Mouse (Mus musculus) layer of hippocampus, adult 2 months (tissue): ENCODE data around the gene Scamp3. TPM values are rescaled to one million over a fixed set of nuclear protein-coding genes. Genes with fewer than 3 reads are reported as not detected.

Experiments
- DNase-seq, 2 experiments: peaks; one replicate each; pipeline ENCODE4 v3.0.0; 2022; ENCODE audit warnings: low spot score in 2 of 2
- H3K27ac ChIP-seq: fragments of 200-600 bp; 2 replicates; pipeline ENCODE4 v1.8.1; 2022
- H3K4me3 ChIP-seq: fragments of 200-600 bp; 2 replicates; pipeline ENCODE4 v1.8.1; 2022; ENCODE audit warnings: mild to moderate bottlenecking
- CTCF ChIP-seq: fragments of 200-600 bp; conservative IDR thresholded peaks from 2 replicates; pipeline ENCODE4 v1.8.1; 2022; ENCODE audit warnings: antibody characterized with exemption, mild to moderate bottlenecking, moderate library complexity
- total RNA-seq, 2 experiments: library from RNA; stranded (reverse); gene quantifications; 2 replicates each; pipeline ENCODE4 v1.2.3; 2021

Scamp3 gene
- total RNA-seq, 2 experiments from 2014 or later: 67.1 to 69.0 TPM

- no peak for TF ChIP-seq CTCF
- Histone ChIP-seq H3K27ac (no peak overlapping the region), H3K4me3 (no peak overlapping the region)
- DNase-seq: no peak
These were observed 13.2 kb downstream of the Scamp3 start for GRCm38 (mm10) chr3:89190436-89190835.

- DNase-seq: no peak
- Histone ChIP-seq H3K27ac (no peak overlapping the region), H3K4me3 (no peak overlapping the region)
- no peak for TF ChIP-seq CTCF
These were observed 16.1 kb downstream of the Scamp3 start for GRCm38 (mm10) chr3:89193351-89193750.

GRCm38 (mm10) chr3:89193853-89194252, 16.6 kb downstream of the Scamp3 start:
- no peak overlapping the region for H3K27ac ChIP-seq
- TF ChIP-seq CTCF: peak; percentile 64
- no peak overlapping the region for H3K4me3 ChIP-seq
- DNase-seq: no peak

GRCm38 (mm10) chr3:89195979-89196877, 19.0 kb downstream of the Scamp3 start:
- H3K27ac ChIP-seq: peak overlapping the region; percentile 87
- TF ChIP-seq CTCF: peak; percentile 70
- H3K4me3 ChIP-seq: peak overlapping the region; percentile 58
- DNase-seq: peak; percentile 82 to 87

- TF ChIP-seq CTCF: no peak
- no peak overlapping the region for H3K27ac ChIP-seq
- H3K4me3 ChIP-seq: no peak overlapping the region
- no peak for DNase-seq
These were observed 22.6 kb downstream of the Scamp3 start for GRCm38 (mm10) chr3:89199839-89200238.

- no peak for TF ChIP-seq CTCF
- peak within 1 kb of the TSS; percentile 89 for H3K27ac ChIP-seq
- peak; percentile 84 to 85 for DNase-seq
These were observed 25.2 kb downstream of the Scamp3 start, which contains the start of gene Gba for GRCm38 (mm10) chr3:89202253-89203141. Gene Gba, plus strand, starts transcription at chr3:89202928.

GRCm38 (mm10) chr3:89203142-89203514, 25.9 kb downstream of the Scamp3 start:
- DNase-seq: no peak
- Histone ChIP-seq H3K27ac (peak overlapping the region; percentile 89), H3K4me3 (peak overlapping the region; percentile 84)
- no peak for TF ChIP-seq CTCF

More at GRCm38 (mm10) chr3:89202253-89203141, 25.2 kb downstream of the Scamp3 start, which contains the start of gene Gba:
- peak within 1 kb of the TSS; percentile 84 for H3K4me3 ChIP-seq

- TF ChIP-seq CTCF: no peak
These were observed 28.8 kb downstream of the Scamp3 start for GRCm38 (mm10) chr3:89206079-89206478.

GRCm38 (mm10) chr3:89206695-89207094, 29.4 kb downstream of the Scamp3 start:
- DNase-seq: no peak
- no peak for TF ChIP-seq CTCF
- Histone ChIP-seq H3K4me3 (no peak overlapping the region), H3K27ac (no peak overlapping the region)

More at GRCm38 (mm10) chr3:89206079-89206478, 28.8 kb downstream of the Scamp3 start:
- H3K4me3 ChIP-seq: no peak overlapping the region
- DNase-seq: no peak
- H3K27ac ChIP-seq: no peak overlapping the region

GRCm38 (mm10) chr3:89208075-89208657, 30.9 kb downstream of the Scamp3 start:
- TF ChIP-seq CTCF: no peak
- Histone ChIP-seq H3K4me3 (no peak overlapping the region), H3K27ac (no peak overlapping the region)
- DNase-seq: no peak

GRCm38 (mm10) chr3:89208736-89209135, 31.5 kb downstream of the Scamp3 start:
- TF ChIP-seq CTCF: no peak
- Histone ChIP-seq H3K27ac (no peak overlapping the region), H3K4me3 (no peak overlapping the region)
- DNase-seq: no peak

GRCm38 (mm10) chr3:89209731-89210130, 32.5 kb downstream of the Scamp3 start:
- no peak for TF ChIP-seq CTCF
- Histone ChIP-seq H3K27ac (no peak overlapping the region), H3K4me3 (no peak overlapping the region)
- no peak for DNase-seq

GRCm38 (mm10) chr3:89210162-89210561, 32.9 kb downstream of the Scamp3 start:
- DNase-seq: no peak

More at GRCm38 (mm10) chr3:89210162-89210561, 32.9 kb downstream of the Scamp3 start:
- no peak for TF ChIP-seq CTCF
- H3K27ac ChIP-seq: no peak overlapping the region
- no peak overlapping the region for H3K4me3 ChIP-seq
